13 mouse cellular contexts compared by ENCODE assay signal in genomic region chr1:63478946-63479345, GRCm38 (mm10). TPM values are rescaled to one million over a fixed set of nuclear protein-coding genes. Genes with fewer than 3 reads are reported as not detected.
DNase-seq lines count a peak whose midpoint lies in the region.
"Had no signal": no experiment of that assay in that cellular context is flagged by ENCODE, and none has a peak within 500 bp of the region (broad histone marks: within the 10 kb centered on the region; RNA-seq: fewer than 3 reads in every experiment).

No protein-coding gene starts in this region.

- DNase-seq in frontal cortex, postnatal 36 days (ENCODE audit: low spot score in 2 of 2): peak; percentile 36 to 59
- DNase-seq in frontal cortex, postnatal 10 days (ENCODE audit: low spot score in 2 of 2): no peak
- peak; percentile 16 to 38 for DNase-seq in left cerebral cortex, adult 18-20 months (ENCODE audit: low spot score in 2 of 2)
- DNase-seq in left cerebral cortex, adult 8-10 months (ENCODE audit: low spot score in 2 of 2): no peak
- peak; percentile 72 for DNase-seq in cerebellum, adult 9-11 months
- DNase-seq in skeletal muscle tissue, adult 2 months (ENCODE audit: low read depth, low spot score): peak; percentile 17
- DNase-seq in retina, postnatal 1 day: no peak
- DNase-seq in lung, postnatal 36 days: no peak
- DNase-seq: kidney, adult 11 months; kidney, postnatal 36 days; lung, adult 18-20 months; lung, postnatal 4 days; thymus, postnatal 25 days had no signal

RNA-seq across cellular contexts. Expression of gene Adam23, which starts 33.3 kb away (rescaled TPM):
- total RNA-seq in left cerebral cortex, adult 18-20 months (2021): 100 to 1,000 TPM; 135 to 146 TPM
- 100 to 1,000 TPM; 161 to 180 (median 175) TPM for total RNA-seq in left cerebral cortex, adult 8-10 months (2022)

Comparison
In these comparisons a context has a peak if more than half of its experiments do, and no peak if none do; other contexts are left out.
1. DNase-seq: peak in frontal cortex, postnatal 36 days (2 of 2), left cerebral cortex, adult 18-20 months (2 of 2), cerebellum, adult 9-11 months (single experiment) and skeletal muscle tissue, adult 2 months (single experiment); none in frontal cortex, postnatal 10 days (0 of 2), left cerebral cortex, adult 8-10 months (0 of 2), retina, postnatal 1 day (single experiment) and lung, postnatal 36 days (single experiment).